Mouse (Mus musculus): ENCODE results near the gene Fam8a1.

GRCm38 (mm10) chr13:46701486-46701885 lies 32.2 kb downstream of the Fam8a1 start:
- TF ChIP-seq ELF1 (IDR thresholded peaks at IDR 0.05; ENCODE audit: low read depth, low read length) (no peak), MAX (IDR thresholded peaks at IDR 0.05; ENCODE audit: low read length) (no peak), NRF1 (IDR thresholded peaks at IDR 0.05; ENCODE audit: insufficient read depth, low read depth, low read length, poor library complexity, severe bottlenecking) (no peak), RCOR1 (IDR thresholded peaks at IDR 0.05; ENCODE audit: low read depth, low read length) (no peak), POLR2AphosphoS2 (IDR thresholded peaks at IDR 0.05; ENCODE audit: low read length) (no peak), JUND (IDR thresholded peaks at IDR 0.05; ENCODE audit: low read depth, low read length) (no peak), CTCF (IDR thresholded peaks at IDR 0.05 in 2 of 3, conservative IDR thresholded peaks at IDR 0.05 in 1 of 3; ENCODE audit: control insufficient read depth in 1 of 3, insufficient read depth in 1 of 3, low read depth in 2 of 3, low read length in 3 of 3, poor library complexity in 1 of 3, severe bottlenecking in 1 of 3) (no peak), KAT2A (conservative IDR thresholded peaks at IDR 0.05; ENCODE audit: low read depth, low read length) (no peak), GATA1 (IDR thresholded peaks at IDR 0.05; ENCODE audit: low read depth, low read length) (no peak), POLR2A (IDR thresholded peaks at IDR 0.05; ENCODE audit: control insufficient read depth in 1 of 2, insufficient read depth in 1 of 2, low read depth in 1 of 2, low read length in 2 of 2, poor library complexity in 1 of 2) (no peak), TBP (IDR thresholded peaks at IDR 0.05; ENCODE audit: low read depth, low read length) (no peak), CHD2 (IDR thresholded peaks at IDR 0.05; ENCODE audit: low read length) (no peak), ZC3H11A (IDR thresholded peaks at IDR 0.05; ENCODE audit: low read depth, low read length) (no peak)

Data from MEL (cell line).